Mouse (Mus musculus) gastrocnemius, postnatal 4 days (tissue): Measurements from ENCODE around the gene Npffr2. TPM values are rescaled to one million over a fixed set of nuclear protein-coding genes. Genes with fewer than 3 reads are reported as not detected.
"Not testable (repeated sequence)": the region's sequence is repeated elsewhere in the genome, so short reads cannot be mapped to it uniquely, and the experiment has no call there.

Experiments used
- DNase-seq, 2 experiments: peaks; one replicate each; pipeline ENCODE4 v3.0.0; 2021 to 2022; ENCODE audit warnings: low spot score in 2 of 2, mixed read lengths in 2 of 2
- long read RNA-seq, 2 experiments: library from polyadenylated mRNA; stranded (forward); transcript quantifications; one replicate each; pipeline ENCODE4 v2.0.0; 2021
- total RNA-seq, 2 experiments: library from RNA; stranded (reverse); gene quantifications; 2 replicates each; pipeline ENCODE4 v1.2.3; 2021

Npffr2 gene
- not detected for total RNA-seq
- long read RNA-seq, experiment 1: 0 reads
- long read RNA-seq, experiment 2: 0 reads

- no peak for DNase-seq
Observed at GRCm38 (mm10) chr5:89526878-89527578, at the start of gene Npffr2. Gene Npffr2 (plus strand): TSS chr5:89527429.

DNA sequence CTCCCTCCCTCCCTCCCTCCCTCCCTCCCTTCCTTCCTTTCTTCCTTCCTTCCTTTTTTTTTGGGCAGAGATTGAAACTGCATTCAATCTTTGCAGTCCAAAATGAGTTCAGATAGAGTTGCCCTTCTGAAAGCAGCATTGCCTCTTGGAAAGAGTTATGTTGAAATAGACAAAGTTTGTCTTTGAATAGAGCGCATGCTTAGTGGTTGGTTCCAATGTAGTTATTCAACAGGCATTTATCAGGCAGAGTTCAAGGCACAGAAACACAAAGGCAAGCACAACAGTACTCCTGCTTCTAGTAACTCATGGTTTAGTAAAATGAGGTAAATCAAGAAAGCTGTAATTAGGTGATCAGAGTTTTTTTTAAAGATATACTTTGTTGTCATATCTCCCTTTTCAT, 34.7 kb upstream of the Npffr2 start:
- no peak for DNase-seq

GRCm38 (mm10) chr5:89500182-89500581, 27.0 kb upstream of the Npffr2 start:
- DNase-seq: no peak

DNA sequence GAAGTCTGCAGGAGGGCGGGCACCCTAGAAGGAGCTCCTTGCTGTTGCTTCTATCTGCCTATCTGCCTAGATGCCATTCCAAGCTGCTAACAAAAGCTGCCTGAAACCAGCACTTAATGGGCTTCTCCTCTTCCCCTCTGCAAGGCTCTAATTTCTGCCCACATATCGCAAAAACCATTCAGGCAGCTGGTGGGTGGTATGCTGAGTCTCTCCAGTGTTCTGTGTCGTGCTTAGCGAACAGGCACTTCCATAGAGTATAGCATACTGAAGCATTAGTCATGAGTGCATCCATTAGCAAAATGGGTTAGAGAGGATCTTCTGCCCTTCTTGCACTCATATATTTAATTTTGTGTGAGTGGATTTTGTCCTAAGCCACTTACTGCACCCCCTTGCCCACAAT, 8.6 kb upstream of the Npffr2 start:
- DNase-seq: no peak

GRCm38 (mm10) chr5:89526181-89526778, 949 bp upstream of the Npffr2 start:
- no peak for DNase-seq

- no peak for DNase-seq
Observed at GRCm38 (mm10) chr5:89528951-89529350, 1.7 kb downstream of the Npffr2 start.

DNA sequence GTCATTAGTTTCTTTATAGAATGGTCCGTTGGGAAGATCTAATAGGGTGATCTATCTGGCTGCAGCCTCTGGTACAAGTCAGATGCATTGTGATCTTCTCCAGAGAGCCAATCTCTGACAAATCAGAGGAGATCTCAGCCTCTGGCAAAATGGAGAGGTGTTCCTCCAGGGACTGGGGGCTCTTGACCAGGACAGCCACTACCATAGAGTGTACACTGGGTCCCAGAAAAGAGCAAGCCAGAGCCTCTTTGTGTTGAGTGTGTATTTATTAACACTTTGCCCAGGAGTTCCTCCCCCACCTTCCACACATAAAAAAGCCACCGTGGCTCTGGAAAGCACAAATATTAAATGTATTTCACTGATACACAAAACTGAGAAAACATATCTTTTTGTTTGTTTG, 2.2 kb downstream of the Npffr2 start:
- DNase-seq: no peak

DNA sequence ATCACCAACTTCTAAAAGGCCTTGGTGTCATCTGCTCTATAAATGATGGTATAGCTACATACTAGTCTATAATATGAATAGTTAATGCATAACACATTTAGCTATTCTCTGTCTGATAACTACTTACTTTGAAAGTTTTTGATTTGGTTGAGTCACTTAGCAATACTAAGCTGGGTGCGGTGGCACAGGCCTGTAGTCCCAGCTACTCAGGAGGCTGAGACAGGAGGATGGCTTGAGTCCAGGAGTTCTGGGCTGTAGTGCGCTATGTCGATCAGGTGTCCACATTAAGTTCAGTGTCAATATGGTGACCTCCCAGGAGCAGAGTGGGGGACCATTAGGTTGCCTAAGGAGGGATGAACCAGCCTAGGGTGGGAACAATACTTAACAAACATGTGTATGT, 8.8 kb downstream of the Npffr2 start:
- DNase-seq: no peak

GRCm38 (mm10) chr5:89542472-89542871, 15.2 kb downstream of the Npffr2 start:
- no peak for DNase-seq

DNA sequence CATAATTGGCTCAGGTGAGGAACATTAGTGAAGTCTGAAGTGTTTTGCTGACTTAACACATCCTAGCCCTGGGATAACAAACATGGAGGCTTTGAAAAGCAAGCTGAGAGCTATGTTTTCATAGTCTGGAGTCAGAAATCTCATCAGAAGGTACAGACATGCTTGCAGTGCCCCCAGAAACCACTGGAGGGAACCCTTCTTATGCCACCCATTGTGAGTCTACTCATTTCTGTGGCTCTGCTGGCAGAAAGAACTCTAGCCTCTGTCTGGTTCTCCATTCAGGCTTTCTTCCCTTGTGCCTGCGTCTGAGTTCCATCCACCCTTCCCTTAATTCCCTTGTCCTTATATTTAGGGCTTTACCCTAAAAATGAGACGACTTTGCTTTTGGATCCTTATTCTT, 16.2 kb downstream of the Npffr2 start:
- DNase-seq: peak in 1 of 2 experiments; percentile 39

GRCm38 (mm10) chr5:89559118-89559517, 31.9 kb downstream of the Npffr2 start:
- not testable (repeated sequence) for DNase-seq

DNA sequence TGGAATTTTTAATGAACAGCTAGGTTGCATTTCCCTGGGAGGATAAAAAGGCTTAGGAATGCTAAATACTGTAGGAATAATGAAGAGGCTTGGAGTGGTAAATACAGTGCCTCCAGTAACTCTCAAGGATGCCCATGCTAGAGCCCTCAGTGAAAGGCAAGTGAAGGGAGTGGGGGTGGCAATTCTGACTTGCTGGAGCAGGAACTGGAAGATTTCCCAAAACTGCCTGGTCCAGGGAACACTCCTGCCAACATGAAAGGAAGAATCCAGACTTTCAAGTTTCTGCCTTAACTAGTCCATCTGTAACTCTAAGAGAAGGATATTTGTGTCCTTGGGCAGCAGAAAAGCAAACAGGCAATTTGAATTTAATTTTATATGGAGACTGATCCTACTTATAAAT, 34.2 kb downstream of the Npffr2 start:
- no peak for DNase-seq

GRCm38 (mm10) chr5:89578678-89579077, 51.4 kb downstream of the Npffr2 start:
- DNase-seq: no peak

DNA sequence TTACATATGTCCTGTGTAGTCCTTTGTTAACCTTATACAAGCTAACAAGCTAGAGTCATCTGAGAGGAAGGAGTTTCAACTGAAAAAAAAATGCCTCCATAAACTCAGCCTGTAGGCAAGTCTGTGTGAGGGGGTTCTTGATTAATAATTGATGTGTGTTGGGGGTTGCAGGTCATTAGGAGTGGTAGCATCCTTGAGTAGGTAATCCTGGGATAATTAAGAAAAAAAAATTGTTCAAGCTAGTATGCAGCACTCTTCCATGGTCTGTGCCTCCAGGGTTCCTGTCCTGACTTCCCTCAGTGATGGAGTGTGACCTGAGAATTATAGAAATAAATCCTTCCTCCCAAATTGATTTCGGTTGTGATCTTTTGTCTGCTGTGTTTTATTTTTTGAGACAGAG, 52.0 kb downstream of the Npffr2 start:
- no peak for DNase-seq

DNA sequence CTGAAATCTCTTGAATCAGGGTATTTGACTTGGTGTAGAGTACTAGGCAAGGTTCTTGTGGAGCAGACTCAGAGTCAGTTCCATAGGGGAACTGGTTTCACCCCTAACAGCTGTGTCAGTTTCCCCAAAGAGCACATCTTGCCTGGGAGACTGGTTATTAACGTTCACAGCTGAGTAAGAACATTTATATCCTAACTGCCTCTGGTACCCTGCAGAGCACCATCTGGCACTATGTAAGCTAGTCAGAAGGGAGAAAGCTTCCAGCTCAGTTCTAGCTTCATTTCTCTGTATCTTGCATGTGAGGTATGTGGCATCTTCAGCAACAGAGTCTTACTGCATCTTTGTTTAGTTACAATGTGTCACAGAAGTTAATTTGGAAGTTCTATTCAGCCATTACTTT, 53.9 kb downstream of the Npffr2 start:
- no peak for DNase-seq

DNA sequence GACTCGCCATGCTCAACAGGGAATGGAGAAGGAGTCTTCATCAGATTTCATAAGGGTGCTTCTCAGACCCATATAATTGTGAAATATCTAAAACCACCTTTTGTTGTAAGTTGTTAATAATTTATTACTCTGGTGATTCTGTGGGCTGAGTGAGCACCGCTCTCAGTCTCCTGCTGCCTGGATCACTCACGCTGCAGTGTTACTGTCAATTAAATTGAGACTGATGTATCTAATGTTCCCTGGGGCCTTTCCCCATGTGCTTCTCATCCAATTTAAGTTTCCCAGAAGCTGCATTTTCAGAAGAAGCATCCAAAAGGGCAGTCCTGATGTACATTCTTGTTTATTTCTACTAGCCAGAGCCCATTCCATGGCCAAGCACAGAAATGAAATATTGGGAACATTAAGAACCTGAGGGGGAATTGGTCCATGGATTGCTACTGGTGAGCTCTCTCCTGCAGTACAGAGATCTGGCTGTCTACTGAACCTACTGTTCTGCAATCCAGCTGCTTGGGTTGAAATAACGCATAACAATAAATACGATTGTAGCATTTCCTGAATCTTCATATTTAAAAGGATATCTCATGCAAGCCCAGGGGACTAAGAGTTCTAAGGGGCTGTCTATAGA, 54.6 kb downstream of the Npffr2 start:
- no peak for DNase-seq

DNA sequence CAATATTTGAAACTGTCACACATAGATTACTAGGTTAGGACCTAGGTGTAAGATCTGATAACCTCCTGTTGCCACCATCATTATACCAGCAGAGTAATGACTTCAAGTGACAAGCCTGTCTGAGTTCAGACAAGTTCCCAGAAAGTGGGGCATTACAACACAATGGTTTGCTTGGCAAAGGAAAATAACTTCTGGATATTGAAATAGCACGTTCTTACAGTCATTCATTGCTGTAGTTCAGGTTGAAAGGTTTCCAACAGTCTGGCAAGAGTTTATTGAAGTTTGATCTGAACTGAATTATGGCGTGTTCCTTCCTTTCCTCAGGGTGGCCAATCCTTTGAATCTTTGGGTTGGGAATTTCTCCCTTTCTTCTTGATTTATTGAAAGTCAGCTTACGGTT, 57.8 kb downstream of the Npffr2 start:
- no peak for DNase-seq

DNA sequence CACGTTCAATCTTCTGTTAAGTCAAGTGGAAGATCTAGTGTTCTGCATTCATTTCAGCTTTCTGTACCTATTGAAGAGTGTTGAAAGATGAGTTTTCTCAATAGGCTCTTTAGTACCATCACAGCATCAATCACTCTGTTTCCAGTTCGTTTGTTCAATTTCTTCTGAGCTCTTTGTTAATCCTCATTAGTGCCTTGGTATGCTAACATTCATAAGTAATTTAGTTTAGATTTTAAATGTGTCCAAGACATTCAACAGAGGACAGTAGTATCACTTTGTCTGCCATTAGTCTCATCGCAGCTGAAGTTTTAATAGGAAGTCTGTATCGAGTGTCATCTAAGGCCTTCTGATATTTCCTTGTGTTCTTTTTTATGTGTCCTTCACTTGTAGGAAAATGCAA, 65.1 kb downstream of the Npffr2 start:
- DNase-seq: no peak

GRCm38 (mm10) chr5:89611322-89612015, 84.2 kb downstream of the Npffr2 start:
- no peak for DNase-seq

GRCm38 (mm10) chr5:89612262-89612661, 85.0 kb downstream of the Npffr2 start:
- DNase-seq: no peak

GRCm38 (mm10) chr5:89631599-89631998, 104.4 kb downstream of the Npffr2 start:
- no peak for DNase-seq
